Mouse (Mus musculus) urinary bladder, postnatal 10 days (tissue): ENCODE data around the gene Zfp536.

Experiments
- DNase-seq: peaks from one replicate; pipeline ENCODE4 v3.0.0; 2022; ENCODE audit warnings: low spot score

Zfp536 gene

GRCm38 (mm10) chr7:37553646-37554045, 219.8 kb downstream of the Zfp536 start:
- no peak for DNase-seq

GRCm38 (mm10) chr7:37552384-37552783, 221.1 kb downstream of the Zfp536 start:
- DNase-seq, result no peak

- no peak for DNase-seq
Measured at GRCm38 (mm10) chr7:37548805-37549204, 224.6 kb downstream of the Zfp536 start.

GRCm38 (mm10) chr7:37544011-37544410, 229.4 kb downstream of the Zfp536 start:
- no peak for DNase-seq

GRCm38 (mm10) chr7:37542951-37543350, 230.5 kb downstream of the Zfp536 start:
- DNase-seq, result no peak

- DNase-seq, result no peak
Measured at GRCm38 (mm10) chr7:37531166-37531565, 242.3 kb downstream of the Zfp536 start.

GRCm38 (mm10) chr7:37528311-37528710, 245.1 kb downstream of the Zfp536 start:
- DNase-seq, result no peak

- DNase-seq, result no peak
Measured at GRCm38 (mm10) chr7:37527890-37528289, 245.6 kb downstream of the Zfp536 start.

- no peak for DNase-seq
Measured at GRCm38 (mm10) chr7:37521407-37521806, 252.0 kb downstream of the Zfp536 start.

- no peak for DNase-seq
Measured at GRCm38 (mm10) chr7:37510933-37511675, 262.3 kb downstream of the Zfp536 start.

GRCm38 (mm10) chr7:37509700-37510099, 263.7 kb downstream of the Zfp536 start:
- no peak for DNase-seq

- no peak for DNase-seq
Measured at GRCm38 (mm10) chr7:37505548-37505947, 267.9 kb downstream of the Zfp536 start.

GRCm38 (mm10) chr7:37505096-37505495, 268.3 kb downstream of the Zfp536 start:
- DNase-seq, result no peak

GRCm38 (mm10) chr7:37498881-37499280, 274.6 kb downstream of the Zfp536 start:
- no peak for DNase-seq

GRCm38 (mm10) chr7:37496491-37496890, 276.9 kb downstream of the Zfp536 start:
- DNase-seq, result no peak

GRCm38 (mm10) chr7:37490312-37490711, 283.1 kb downstream of the Zfp536 start:
- no peak for DNase-seq

- DNase-seq, result no peak
Measured at GRCm38 (mm10) chr7:37484946-37485345, 288.5 kb downstream of the Zfp536 start.

GRCm38 (mm10) chr7:37482564-37482963, 290.9 kb downstream of the Zfp536 start:
- no peak for DNase-seq

- DNase-seq, result no peak
Measured at GRCm38 (mm10) chr7:37481165-37481564, 292.3 kb downstream of the Zfp536 start.

- DNase-seq, result no peak
Measured at GRCm38 (mm10) chr7:37477309-37477708, 296.1 kb downstream of the Zfp536 start.

- no peak for DNase-seq
Measured at GRCm38 (mm10) chr7:37475485-37475884, 298.0 kb downstream of the Zfp536 start.

- DNase-seq, result no peak
Measured at GRCm38 (mm10) chr7:37474284-37474683, 299.2 kb downstream of the Zfp536 start.

GRCm38 (mm10) chr7:37473311-37474084, 299.9 kb downstream of the Zfp536 start:
- no peak for DNase-seq
